Mouse (Mus musculus) forebrain, postnatal 0 days (tissue): ENCODE measurements at regions not wholly inside any gene's neighbourhood (a gene's known extent, or its start where the extent isn't known, plus 50 kb on each side); places are given as distances from the start of the nearest gene placed in this dataset.

Experiments used
- ATAC-seq: fragments of 200-750 bp; cut with Nextera tagmentation; 2 replicates; pipeline ENCODE4 v1.8.0; 2017; ENCODE audit warnings: mild to moderate bottlenecking, moderate library complexity
- DNase-seq: peaks from one replicate; pipeline ENCODE4 v3.0.0-alpha.2; 2015
- H3K27ac ChIP-seq: fragments of 300-500 bp; sonication (generic); 2 replicates; pipeline ENCODE4 v1.5.1; 2014; ENCODE audit warnings: low read depth, mild to moderate bottlenecking, antibody characterized with exemption, low read length, moderate library complexity, mixed read lengths
- H3K27me3 ChIP-seq: fragments of 300-500 bp; sonication (generic); 2 replicates; pipeline ENCODE4 v1.6.1; 2014; ENCODE audit warnings: mild to moderate bottlenecking, low read length, mixed read lengths; ENCODE audit not compliant: insufficient read depth
- H3K36me3 ChIP-seq: fragments of 300-500 bp; sonication (generic); 2 replicates; pipeline ENCODE4 v1.6.1; 2014; ENCODE audit warnings: mild to moderate bottlenecking, moderate library complexity; ENCODE audit not compliant: insufficient read depth
- H3K4me1 ChIP-seq: fragments of 300-500 bp; sonication (generic); 2 replicates; pipeline ENCODE4 v1.6.1; 2014; ENCODE audit warnings: antibody characterized with exemption; ENCODE audit not compliant: insufficient read depth
- H3K4me2 ChIP-seq: fragments of 300-500 bp; sonication (generic); 2 replicates; pipeline ENCODE4 v1.6.1; 2014; ENCODE audit warnings: low read depth, mild to moderate bottlenecking, moderate library complexity
- H3K4me3 ChIP-seq: fragments of 300-500 bp; sonication (generic); 2 replicates; pipeline ENCODE4 v1.5.1; 2014; ENCODE audit warnings: low read depth, low read length, mixed read lengths
- H3K9ac ChIP-seq: fragments of 300-500 bp; sonication (generic); 2 replicates; pipeline ENCODE4 v1.6.1; 2014; ENCODE audit warnings: mild to moderate bottlenecking
- H3K9me3 ChIP-seq: fragments of 300-500 bp; sonication (generic); 2 replicates; pipeline ENCODE4 v1.6.1; 2016; ENCODE audit warnings: low read length
- CTCF ChIP-seq: sonication (generic); IDR thresholded peaks from 2 replicates; pipeline ENCODE4 v1.5.1; 2016; ENCODE audit warnings: antibody characterized with exemption, control low read depth, low read depth
- WGBS: fragments of 180-500 bp; shearing (Covaris S2); extraction: QIAGEN DNeasy Blood & Tissue Kit; methylation state at CpG from one replicate; pipeline ENCODE4 v1.1.7; 2014; 5-methylcytosine and 5-hydroxymethylcytosine counted together

DNA sequence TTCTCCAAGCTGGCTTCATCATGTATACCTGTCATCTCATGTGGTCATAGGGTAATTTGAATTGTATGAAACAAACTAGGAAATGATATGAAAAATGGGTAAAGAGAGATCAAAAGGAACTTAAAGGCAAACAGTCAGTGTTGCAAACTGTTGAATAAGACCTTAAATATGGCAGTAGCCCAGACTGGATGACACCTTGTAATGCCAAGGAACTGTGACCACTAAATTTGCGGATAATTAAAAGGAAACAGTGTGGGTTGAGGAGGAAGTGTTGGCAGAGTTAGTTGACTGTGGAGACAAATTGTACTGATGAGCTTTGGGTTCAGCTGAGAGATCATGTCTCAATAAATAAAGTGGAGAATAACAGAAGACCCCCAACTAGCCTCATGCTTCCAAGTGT is 147.3 kb upstream of the Rasa1 start:
- no peak overlapping the region for H3K4me3 ChIP-seq
- H3K4me1 ChIP-seq = no peaks in the 10 kb centered on the region
- ATAC-seq (no peak), DNase-seq (no peak)
- H3K9me3 ChIP-seq = no peaks in the 10 kb centered on the region
- TF ChIP-seq CTCF = no peak
- no peaks in the 10 kb centered on the region for H3K36me3 ChIP-seq
- no peak overlapping the region for H3K4me2 ChIP-seq
- H3K9ac ChIP-seq = no peak overlapping the region
- no peaks in the 10 kb centered on the region for H3K27me3 ChIP-seq
- no peak overlapping the region for H3K27ac ChIP-seq
- WGBS = 93% methylated on average over 1 of the region's 1 CpGs

DNA sequence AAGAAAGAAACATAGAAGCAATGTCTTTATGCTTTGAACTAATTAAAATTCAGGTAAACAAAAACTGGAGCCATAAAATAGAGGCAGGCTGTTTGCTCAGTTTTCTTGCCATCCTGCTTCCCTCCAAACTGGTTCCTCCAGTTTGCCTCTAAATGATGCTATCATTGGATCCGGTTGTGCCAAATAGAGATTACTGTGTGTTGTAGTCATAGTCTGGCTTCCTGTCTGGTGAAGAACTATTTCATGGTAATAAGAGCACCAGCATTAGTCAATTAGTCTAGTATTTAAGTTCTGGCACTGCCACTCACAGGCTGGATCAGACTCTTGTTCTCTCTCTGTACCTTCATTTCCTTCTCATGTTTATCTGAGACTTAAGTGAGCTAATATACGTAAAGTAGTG is 141.9 kb upstream of the Rasa1 start:
- no peaks in the 10 kb centered on the region for H3K9me3 ChIP-seq
- H3K4me2 ChIP-seq = no peak overlapping the region
- H3K4me3 ChIP-seq = no peak overlapping the region
- H3K27me3 ChIP-seq = no peaks in the 10 kb centered on the region
- peak; percentile 47; the same call in 1 of the 2 replicates for ATAC-seq
- H3K4me1 ChIP-seq = no peaks in the 10 kb centered on the region
- no peak overlapping the region for H3K27ac ChIP-seq
- no peak overlapping the region for H3K9ac ChIP-seq
- no peaks in the 10 kb centered on the region for H3K36me3 ChIP-seq
- TF ChIP-seq CTCF = no peak
- peak; percentile 13 for DNase-seq
- whole genome bisulfite sequencing = 55% methylated on average over 2 of the region's 2 CpGs

DNA sequence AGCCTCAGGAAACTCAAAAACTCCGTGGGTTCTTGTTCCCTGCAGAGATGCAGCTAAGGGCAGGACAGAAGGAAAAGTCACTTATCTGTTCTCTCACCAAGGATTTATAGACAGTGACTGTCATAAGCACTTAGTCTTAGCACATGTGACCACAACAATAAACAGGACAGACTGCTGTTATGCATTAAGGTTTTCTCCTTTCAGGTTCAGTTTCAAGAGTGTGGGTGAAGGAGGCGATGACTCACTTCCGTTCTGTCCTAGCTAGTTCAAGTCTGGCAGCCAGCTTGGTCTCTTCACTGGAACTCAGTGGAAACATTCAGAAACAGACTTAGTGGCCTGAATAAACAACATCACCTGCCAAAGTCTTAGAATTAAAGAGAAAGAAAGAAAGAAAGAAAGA is 141.1 kb upstream of the Rasa1 start:
- DNase-seq (no peak), ATAC-seq (no peak)
- H3K36me3 ChIP-seq = no peaks in the 10 kb centered on the region
- no peak overlapping the region for H3K27ac ChIP-seq
- H3K4me3 ChIP-seq = no peak overlapping the region
- H3K9ac ChIP-seq = no peak overlapping the region
- H3K4me1 ChIP-seq = no peaks in the 10 kb centered on the region
- H3K9me3 ChIP-seq = no peaks in the 10 kb centered on the region
- no peaks in the 10 kb centered on the region for H3K27me3 ChIP-seq
- no peak for TF ChIP-seq CTCF
- H3K4me2 ChIP-seq = no peak overlapping the region
- WGBS = 76% methylated on average over 3 of the region's 3 CpGs

DNA sequence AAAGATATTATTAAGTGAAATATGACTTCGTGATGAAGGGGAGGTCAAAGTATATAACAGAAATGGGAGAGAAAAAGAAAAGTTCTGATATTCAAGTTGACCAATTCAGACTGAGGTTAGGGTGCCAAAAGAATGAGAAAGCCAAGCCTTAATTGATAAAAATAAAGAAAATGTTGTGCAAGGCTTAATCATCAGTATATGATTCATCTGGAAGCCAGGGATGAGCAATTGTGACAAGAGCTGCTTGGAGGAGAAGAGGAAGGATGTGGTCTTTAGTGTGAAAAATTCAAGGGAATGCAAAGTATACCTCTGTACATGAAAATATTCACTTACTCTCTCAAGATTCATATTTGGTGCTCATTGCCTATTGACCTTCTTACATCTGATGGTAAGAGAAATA is 129.7 kb upstream of the Rasa1 start:
- DNase-seq = no peak
- H3K27ac ChIP-seq = no peak overlapping the region
- no peak overlapping the region for H3K4me3 ChIP-seq
- H3K4me1 ChIP-seq = no peaks in the 10 kb centered on the region
- H3K4me2 ChIP-seq = no peak overlapping the region
- H3K9ac ChIP-seq = no peak overlapping the region
- H3K27me3 ChIP-seq = no peaks in the 10 kb centered on the region
- no peak for TF ChIP-seq CTCF
- no peaks in the 10 kb centered on the region for H3K36me3 ChIP-seq
- WGBS = 86% methylated on average over 1 of the region's 1 CpGs
- H3K9me3 ChIP-seq = no peaks in the 10 kb centered on the region
- no peak for ATAC-seq

DNA sequence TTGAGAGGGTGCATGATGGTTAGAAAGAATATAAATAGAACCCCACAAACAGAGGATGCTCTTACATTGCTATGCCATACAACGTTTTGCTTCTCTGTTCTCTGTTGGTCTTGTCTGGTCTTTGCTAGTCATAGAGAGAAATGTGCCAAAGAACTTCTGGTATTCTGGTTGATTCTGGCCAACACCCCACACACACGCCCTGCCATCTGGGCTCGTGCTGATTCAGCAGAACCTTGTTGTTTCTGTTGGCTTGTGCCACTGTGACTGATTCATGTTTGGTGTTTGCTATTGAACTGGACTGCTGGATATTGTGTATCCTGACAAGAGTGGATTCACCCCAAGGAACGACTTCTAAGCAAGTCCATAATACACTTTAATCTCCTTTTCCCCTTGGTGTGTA is 126.0 kb upstream of the Rasa1 start:
- no peak for ATAC-seq

DNA sequence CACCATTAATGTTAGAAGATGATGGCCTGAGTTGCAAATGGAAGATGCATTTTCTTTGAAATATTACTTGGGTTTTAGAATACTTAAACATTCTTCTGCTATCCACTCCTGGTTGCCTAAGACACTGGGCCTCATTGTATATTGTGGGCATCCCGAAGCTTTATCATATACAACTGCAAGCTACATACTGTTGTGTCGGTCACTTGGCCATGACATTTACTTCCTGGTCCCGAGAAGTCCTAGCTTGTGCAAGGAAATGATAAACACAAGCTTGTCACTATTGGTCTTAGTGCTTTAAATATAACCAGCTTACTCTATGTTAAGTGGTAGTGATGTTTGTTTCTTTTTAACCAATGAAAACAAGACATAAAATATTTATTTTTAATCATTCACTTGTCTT is 122.4 kb upstream of the Rasa1 start:
- 90% methylated on average over 3 of the region's 3 CpGs for WGBS
- ATAC-seq = no peak
- no peak overlapping the region for H3K4me3 ChIP-seq
- no peak overlapping the region for H3K27ac ChIP-seq
- no peak overlapping the region for H3K9ac ChIP-seq
- no peaks in the 10 kb centered on the region for H3K9me3 ChIP-seq
- H3K4me2 ChIP-seq = no peak overlapping the region
- no peak for TF ChIP-seq CTCF
- H3K36me3 ChIP-seq = no peaks in the 10 kb centered on the region
- H3K4me1 ChIP-seq = no peaks in the 10 kb centered on the region
- DNase-seq = no peak
- no peaks in the 10 kb centered on the region for H3K27me3 ChIP-seq

More for the DNA sequence above, 126.0 kb upstream of the Rasa1 start:
- Histone ChIP-seq H3K4me2 (no peak overlapping the region), H3K9ac (no peak overlapping the region), H3K4me1 (no peaks in the 10 kb centered on the region), H3K36me3 (no peaks in the 10 kb centered on the region), H3K27ac (no peak overlapping the region), H3K4me3 (no peak overlapping the region), H3K27me3 (no peaks in the 10 kb centered on the region), H3K9me3 (no peaks in the 10 kb centered on the region)
- TF ChIP-seq CTCF = no peak
- no peak for DNase-seq
- 73% methylated on average over 4 of the region's 4 CpGs for WGBS

DNA sequence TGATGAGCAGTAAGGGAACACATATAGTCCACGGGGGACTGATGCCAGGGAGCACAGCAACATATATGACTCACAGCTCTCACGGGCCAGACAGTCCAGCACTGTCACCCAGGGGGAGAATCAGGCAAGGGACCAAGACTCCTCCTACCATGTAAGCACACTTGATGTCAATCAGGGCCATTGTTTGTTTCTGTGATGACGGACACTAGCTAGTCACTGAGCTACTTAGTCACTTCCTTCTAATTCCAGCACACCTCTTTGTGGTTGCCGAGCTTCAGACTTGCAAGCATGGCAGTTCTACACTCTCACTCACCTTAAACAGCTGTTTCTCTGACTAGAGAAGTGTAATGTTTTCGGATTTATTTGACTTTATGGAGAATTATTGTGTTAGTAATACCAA is 109.9 kb upstream of the Rasa1 start:
- Histone ChIP-seq H3K4me3 (no peak overlapping the region), H3K4me1 (no peaks in the 10 kb centered on the region), H3K27ac (no peak overlapping the region), H3K9ac (no peak overlapping the region), H3K9me3 (no peaks in the 10 kb centered on the region), H3K4me2 (no peak overlapping the region), H3K36me3 (no peaks in the 10 kb centered on the region), H3K27me3 (no peaks in the 10 kb centered on the region)
- DNase-seq (no peak), ATAC-seq (no peak)
- 76% methylated on average over 5 of the region's 5 CpGs for WGBS
- no peak for TF ChIP-seq CTCF
